Mouse (Mus musculus): ENCODE data around the gene Cfap100.

Gene Cfap100

DNA sequence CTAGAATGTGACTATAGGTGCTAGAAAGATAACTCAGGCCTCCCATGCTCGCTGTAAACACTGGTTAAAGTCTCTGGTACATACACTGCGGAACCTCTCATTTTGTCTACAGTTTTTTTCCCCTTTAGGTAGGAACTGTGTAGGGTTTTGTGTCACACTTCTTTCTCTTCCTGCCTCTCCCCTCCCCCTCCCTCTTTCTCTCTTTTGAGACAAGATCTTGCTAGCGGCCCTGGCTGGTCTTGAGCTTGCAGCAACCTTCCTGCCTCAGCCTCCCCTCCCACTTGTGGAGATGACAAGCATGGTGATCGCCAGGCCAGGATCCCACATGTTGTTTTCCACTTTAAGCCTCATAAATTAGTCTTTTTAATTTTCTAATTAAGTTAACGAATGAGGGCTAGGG, 25.2 kb upstream of the Cfap100 start:
- DNase-seq: no peak

DNA sequence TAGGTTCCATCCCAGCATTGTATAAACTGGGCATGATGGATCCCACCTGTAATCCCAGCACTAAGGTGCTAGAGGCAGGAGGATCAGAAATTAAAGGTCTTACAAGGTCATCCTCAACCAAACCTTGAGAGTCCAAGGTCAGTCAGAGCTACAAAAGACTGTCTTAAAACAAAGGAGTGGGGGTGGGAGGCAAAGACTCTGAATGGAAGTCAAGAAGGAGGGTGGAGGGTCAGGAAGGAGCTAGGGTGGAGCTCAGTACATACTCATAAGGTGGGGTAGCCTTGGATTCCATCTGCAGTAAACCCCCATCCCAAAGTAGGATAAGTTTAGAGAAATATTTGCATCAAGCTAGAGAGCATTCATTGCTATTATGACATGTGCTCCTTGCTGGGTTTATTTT, 24.0 kb upstream of the Cfap100 start:
- DNase-seq: no peak

DNA sequence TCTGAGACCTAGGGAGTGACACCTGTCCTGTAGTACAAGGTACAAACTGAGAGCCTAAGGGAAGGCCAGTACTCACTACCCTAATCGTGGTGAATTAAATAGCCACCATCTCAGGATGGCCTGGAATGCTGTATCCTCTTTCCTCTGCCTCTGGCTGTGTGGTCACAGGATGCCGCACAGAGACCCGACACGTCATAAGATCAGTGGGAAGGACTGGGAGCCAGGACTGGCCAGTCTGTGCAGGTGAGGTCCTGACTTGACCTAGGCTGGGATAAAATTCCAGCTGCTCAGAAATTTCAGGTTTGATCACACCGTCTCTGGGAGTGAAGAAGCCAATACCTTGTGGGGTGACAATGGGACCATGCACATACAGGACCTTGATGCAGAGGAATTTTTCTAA, 22.9 kb upstream of the Cfap100 start:
- DNase-seq: no peak

DNA sequence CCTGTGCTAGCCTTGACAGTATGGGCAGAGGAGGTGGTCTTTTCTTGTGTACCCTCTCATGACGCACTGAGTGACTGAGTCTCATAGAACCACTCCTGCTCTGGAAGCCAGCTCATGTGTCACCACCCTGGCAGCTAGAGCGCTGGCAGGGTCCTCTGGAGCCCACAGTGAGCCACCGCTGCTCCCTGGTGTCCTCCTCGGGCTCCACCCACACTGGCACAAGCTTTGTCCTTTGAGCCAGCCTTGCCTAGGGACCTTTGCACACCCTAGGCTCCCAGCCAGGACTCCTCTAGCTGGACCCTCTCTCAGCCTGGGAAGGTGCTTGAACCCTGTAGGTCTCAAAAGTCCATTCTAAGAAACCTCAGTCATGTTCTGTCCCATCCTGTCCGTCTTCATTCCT, 22.1 kb upstream of the Cfap100 start:
- DNase-seq: peak; percentile 45 to 70

DNA sequence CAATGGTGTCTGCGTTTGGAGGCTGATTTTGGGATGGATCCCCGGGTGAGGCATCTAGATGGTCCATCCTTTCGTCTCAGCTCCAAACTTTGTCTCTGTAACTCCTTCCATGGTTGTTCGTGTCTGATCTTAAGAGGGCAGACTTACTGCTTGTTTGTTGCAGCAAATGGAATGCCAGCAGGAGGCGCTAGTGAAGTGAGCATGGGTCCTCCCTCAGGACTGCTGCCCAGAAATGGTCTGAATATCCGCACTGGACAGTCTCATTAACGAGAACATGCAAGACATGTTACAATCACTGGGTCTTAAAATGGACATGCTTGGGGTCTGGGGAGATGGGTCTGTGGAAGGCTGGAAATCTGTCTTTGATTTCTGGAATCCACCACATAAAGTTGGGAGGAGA, 21.6 kb upstream of the Cfap100 start:
- peak; percentile 83 to 88 for DNase-seq

DNA sequence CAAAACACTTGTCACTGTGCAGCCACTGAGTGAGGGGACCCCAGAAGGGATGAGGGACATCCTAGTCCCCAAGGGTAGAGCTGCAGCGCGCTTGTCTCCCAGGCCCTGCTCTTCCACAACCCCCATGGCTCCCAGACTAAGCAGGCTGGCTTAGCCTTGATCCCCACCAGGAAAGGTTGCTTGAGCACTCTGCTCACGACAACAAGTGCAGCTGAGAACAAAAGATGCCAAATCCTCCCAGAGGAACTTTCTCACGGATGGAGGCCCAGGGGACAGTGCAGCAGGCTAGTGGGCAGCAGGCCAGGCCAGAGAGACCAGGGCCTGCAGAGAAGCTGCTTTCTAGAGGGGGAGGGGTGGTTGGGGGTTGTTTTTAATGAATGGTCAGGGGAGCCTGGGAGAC, 18.3 kb upstream of the Cfap100 start:
- DNase-seq: no peak

DNA sequence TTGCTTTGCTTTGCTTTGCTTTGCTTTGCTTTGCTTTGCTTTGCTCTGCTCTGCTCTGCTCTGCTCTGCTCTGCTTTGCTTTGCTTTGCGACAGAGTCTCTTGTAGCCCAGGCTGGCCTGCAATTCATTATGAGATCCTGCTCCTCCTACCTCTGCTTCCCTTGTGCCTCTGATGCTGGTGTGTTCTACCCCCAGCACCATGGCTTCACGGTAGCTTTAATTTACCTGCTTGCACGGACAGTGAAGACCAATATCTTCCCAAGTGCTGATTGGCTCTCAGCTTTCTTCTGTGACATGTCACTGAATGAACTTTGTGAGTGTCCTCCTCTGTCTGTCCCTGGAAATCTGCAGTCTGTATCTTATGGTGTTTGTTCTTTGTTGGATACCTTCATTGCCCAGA, 8.4 kb upstream of the Cfap100 start:
- DNase-seq: no peak

DNA sequence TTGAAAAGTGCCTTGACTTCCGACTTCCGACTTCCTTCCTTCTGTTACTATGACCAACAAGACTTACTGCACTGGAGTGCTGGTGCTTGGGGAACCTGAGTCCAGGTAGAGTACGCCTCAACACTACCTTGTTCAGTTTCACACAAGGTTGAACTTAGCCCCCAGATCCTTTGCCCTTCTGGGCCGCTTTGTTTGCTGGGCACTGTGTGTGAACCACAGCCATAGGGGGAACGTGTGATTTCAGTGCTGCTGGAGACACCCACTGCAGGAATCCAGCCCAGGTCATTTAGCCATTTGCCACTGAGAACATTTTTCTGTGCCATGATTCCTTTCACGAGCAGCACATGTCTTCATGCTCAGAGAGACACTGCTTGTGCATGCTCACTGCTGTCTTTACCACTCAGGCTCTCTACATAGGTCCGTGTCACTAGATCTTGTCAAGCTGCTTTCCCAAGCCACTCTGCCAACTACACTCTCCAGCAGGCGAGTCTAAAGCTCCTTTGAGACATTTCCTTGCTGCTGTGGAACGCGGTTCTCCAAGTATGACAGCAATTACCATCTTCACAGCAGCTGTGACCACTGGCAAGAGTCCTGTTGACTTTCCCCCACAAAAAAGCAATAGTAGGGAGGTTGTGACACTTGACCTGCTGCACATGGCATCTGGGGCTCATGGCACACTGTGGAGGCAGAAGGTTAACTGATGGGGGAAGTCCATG, 7.8 kb upstream of the Cfap100 start:
- DNase-seq: peak; percentile 47 to 78

DNA sequence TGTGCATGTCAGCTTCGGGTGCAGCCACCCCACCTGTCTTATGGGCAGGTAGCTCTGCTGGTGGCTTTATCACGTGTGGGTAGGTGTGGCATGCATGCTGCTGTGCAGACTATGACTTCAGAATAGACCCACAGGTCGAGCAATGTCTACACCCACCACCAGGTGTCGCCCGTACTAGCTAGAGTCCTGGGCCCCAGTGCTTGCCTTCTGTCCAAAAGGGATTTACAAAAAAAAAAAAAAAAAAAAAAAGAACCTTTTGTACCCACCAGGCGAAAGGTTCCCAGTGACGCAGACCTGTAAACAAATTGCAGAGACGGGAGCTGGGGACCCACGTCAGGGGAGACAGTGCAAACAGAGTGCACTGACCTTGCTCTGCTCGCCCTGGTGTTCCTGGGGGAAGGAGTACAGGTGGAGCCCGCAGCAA, 6.6 kb upstream of the Cfap100 start:
- DNase-seq: peak; percentile 83

DNA sequence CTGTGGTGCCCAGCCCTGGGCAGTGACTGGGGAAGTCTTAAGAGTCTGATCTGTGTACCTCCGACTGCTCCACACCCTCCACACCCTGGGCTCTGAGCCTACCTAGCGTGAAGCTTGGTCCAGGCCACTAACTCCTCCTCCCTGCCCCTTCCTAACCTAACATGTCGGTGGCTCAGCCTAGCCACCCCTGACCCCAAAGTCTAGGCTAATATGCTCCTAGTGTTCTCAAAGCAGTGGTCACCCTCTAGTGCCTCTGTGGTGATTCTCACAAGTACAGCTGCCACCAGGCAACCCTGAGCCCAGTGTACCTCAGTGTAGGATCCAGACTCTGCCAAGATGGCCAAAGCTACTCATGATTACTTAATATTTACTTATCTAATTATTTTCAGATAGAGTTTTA, 6.1 kb upstream of the Cfap100 start:
- DNase-seq: no peak

DNA sequence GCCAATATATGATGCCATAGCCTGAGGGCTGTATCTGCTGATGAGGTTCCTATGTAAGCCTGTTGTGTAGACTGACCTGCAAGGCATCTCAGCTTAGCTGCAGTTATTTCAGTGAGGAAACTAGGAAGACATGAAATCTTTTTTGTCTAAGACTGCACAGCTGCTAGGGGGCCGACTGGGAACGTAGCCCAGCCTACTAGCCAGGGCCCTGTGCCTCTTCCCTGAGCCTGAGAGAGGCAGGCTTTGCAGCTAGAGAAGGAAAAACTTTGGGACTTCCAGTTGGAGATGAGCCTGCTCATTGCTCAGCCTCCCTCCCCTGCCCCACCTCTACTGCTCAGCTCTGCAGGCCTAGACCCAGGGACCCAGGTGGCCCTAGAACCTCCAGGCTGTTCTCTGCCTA, 2.9 kb upstream of the Cfap100 start:
- peak in 1 of 2 experiments; percentile 56 for DNase-seq

DNA sequence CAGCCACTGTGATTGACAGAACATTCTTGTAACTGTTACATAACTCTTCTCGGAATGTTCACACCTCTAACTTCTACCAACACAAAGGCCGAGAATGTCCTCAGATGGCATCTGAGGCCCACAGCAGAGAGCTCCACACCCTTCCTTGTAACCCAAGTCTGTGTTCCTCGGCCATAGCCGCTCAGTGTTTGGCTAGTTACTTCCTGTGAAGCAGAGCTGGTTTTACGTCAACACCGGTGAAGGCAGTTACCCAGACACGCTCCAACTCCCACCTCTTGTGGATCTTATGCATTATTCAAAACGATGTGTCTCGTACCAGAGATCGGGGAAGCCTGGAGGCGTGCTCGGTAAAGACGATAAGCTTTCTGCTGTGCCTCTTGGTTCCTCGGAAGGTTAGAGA, 1.3 kb upstream of the Cfap100 start:
- DNase-seq: no peak

DNA sequence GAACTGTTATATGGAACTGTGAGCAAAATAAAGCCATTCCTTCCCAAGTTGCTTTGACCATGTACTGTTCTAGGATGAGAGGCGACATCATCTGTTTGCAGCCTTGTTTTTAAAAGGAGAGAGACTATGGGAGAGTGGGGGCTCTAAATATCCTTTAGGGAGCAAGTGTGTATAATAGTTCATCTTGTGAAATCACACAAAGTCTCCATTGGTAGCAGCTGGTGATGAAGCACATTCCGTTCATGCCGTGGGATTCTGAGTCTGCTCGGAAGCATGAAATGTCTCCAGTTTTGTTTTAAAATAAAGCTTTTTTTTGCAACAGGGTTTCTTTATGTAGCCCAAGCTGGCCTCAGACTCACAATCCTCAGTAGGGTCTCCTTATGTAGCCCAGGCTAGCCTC, 2.6 kb downstream of the Cfap100 start:
- DNase-seq: no peak

DNA sequence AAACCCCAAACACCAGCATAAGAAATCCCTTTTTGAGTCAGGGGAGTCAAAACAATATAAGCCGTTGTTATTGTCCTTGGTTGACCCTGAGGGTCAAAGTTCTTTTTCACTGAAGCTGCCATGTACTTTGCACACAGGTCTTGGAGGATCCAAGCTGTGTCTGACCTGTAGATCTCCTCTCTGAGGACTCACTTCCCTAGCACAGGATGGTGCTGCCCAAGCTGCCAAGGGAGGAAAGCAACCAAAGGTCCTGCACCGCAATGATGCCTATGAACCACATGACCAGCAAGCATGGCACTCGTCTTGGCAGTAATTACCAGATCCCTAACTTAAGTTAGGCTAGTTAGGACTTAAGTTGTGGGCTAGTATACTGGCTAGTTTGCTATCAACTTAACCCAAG, 3.2 kb downstream of the Cfap100 start:
- no peak for DNase-seq

DNA sequence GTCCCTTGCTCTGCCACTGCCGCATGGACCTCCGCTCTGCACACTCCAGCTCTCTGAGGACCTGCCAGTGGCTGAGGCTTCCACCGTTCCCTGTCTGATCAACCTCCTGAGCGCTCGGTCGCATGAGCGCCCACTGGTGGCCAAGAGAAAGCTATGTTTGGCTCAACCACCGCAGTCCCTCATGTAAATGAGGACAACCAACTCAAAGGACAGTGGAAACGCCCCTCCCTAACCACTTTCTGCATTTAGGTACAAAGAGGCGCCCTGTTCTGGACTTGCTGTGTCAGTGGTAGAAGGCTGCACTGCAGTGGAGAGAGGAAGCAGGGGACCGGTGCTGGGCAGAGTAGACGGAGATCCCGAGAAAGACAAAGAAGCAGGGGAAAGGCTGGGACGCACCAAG, 6.0 kb downstream of the Cfap100 start:
- peak; percentile 83 to 85 for DNase-seq

DNA sequence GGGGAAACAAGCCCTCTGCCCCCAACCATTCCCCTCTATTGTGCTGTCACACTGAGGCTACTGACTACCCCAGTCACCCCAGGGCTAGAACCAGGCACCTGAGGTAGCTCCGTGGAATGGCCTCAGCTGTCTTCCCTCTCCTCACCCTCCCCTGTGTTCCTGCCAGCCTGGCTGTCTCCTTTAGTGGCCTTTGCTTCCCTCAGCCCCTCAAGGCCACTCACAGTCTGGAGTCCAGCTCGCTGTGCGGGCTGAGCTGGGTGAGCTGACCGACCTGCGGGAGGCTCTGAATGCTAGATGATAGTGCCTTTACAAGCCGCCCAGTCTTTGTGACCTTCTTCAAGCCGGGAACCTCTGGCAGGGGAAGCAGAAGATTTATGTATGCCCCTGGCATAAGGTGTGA, 16.7 kb downstream of the Cfap100 start:
- DNase-seq: peak in 1 of 2 experiments; percentile 15

DNA sequence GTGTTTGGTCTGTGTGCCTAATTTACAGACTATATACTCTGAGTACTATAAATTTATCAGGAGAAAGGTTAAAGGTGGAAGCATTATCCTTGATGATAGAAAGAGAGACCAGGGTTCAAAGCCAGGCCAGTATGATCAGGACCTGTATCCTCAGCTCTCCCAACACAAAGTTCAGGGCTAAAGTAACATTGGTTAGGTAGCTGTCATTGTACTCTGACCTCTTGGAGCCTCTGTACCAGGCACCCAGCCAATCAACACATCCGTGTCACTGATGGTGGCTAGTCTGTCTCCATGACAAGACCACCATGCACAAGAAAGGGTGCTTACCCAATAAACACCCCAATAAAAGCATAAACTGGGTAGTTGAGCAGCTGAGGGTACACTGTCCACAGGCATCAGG, 17.6 kb downstream of the Cfap100 start:
- DNase-seq: no peak

DNA sequence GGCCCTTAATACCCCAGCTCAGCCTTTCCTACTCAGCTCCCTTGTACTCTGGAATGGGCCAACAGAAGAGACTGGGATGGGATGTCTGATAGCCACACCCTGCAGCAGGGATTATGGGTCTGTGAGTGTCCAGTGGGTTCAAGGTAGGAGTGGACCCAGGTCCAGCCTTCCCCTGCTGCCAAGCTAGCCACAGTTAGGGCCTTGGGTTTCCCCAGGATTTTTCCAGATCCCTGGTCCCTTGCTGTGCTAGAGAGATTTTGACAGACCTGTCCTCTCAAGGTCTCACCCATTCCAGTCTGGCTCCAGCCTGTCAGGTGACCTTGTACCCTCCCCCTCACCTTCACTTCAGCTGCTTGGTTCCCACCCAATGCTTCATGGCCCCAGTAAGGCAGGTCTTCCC, 20.0 kb downstream of the Cfap100 start:
- no peak for DNase-seq

DNA sequence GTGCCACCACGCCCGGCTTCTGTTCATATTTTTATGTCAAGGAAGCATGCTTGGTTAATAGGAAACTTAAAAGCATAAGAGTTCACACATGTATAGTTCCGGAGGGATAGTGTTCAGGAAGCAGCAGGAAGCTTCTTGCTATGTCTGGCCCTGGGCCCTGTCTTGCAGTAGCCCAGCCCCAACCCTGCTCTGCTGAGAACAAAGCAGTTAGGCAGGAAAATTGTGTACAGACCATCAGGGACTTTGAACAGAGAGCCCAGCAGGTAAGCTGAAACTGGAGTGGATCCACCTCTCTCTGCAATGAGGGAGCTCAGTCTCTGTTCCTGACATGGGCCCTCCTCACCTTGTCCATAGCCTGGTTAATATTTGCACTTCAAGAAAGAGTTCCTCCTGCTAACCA, 31.3 kb downstream of the Cfap100 start:
- DNase-seq: no peak

DNA sequence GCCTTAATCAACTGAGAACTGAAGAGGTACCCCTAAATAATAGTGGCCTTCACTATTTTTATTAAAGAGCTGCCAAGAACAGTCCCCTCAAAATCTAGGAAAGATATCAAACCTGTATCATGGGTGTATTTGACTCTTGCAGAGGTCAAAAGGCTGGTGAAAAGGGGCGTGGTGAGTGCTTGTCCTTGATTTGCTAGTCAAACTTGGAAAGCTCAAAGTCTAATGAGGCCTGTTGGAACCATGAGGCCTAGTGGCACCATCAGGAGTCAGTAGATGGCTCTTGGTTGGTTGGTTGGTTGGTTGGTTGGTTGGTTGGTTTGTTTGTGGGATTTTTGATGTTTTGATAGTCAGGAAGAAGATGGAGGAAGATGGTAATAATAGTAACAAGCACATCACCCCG, 32.8 kb downstream of the Cfap100 start:
- no peak for DNase-seq

DNA sequence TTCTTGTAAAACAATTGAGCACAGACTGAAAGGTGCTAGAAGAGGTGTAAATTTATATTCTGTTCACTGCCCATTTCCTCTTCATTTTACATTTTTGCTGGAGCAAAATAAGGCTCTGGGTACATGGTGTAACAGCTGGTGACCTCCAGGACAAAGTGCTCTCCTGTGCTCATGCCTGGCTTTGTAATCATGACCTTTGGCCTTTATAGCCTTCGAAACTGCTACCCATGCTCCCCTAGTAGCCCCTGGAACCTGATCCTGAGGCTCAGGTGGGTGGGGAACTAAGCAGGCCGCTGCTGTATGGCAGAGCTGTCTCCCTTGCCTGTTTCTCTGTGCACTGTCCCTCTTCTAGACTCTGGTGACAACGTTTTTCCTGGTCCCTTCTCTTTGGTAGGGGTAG, 34.6 kb downstream of the Cfap100 start:
- no peak for DNase-seq

DNA sequence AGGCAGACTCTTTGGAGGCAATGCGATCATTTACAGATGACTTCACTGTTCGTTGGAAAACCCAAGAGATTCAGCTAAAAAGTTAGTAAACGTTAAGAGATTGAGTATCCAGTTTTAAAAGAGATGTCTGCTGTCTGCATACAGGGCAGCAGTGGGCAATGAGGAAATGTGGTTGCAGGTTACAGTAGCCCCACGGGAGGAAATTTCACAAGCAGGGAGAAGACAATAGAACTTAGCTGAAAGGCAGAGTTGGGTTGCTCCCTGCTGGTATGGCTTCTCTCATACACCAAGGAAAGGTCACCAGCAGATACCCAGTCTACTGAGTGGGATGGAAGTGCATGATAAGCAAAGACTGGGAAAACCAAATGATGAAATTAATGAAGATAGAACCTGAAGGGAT, 38.0 kb downstream of the Cfap100 start:
- DNase-seq: no peak

DNA sequence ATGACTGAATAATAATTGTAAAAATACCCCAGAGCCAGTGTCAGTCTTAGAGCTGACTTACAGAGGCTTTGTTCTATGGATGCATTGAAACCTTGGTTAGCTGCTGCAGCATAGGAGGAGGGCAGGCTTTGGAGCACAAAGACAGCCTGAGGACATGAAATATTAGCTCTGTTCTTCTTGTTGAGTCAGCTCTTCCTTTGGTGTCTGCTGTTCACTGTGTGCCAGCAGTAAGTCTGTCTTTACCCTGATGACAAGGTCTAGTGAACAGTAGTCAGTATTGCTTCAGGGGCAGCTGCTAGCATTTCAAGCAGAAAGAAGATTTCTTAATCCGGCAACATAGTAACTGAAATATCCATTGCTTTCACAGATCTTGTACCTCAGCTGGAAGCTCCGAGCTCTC, 47.1 kb downstream of the Cfap100 start:
- no peak for DNase-seq

DNA sequence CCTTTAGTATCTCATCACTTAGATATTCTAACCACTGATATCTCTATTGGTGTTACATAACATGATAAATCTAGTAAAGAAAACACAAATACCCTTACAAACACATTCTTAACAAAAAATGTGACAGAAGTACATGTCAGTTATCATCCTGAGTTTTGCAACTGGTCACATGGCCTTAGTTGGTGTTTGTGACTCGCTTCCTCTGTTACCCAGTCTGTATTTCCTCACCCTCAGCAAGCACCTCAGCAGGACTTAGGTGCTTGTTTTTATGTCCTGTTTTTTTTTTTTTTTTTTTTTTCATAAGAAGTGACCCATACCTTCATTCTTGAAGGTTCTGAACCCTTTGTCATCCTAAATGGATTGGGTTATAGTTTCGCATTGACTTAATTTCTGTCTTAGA, 50.9 kb downstream of the Cfap100 start:
- DNase-seq: no peak

DNA sequence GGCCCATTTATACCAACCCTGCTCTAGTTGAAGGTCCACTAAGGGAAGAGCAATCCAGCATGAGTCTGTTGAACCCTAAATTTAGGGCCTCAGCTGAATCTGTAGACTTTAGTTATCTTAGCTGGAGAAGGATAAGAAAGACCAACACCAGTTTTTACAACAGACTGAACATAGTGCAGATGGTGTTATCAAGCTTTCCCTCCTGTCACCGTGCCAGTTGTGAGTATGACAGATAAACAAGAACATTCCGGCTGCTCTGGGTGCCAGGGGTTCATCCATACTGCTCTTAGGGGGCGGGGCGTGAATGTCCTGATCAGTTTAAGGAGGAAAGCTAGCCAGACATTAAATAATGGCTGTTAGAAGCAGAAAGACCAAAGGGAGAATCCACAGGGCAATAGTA, 54.0 kb downstream of the Cfap100 start:
- peak; percentile 36 to 60 for DNase-seq

Measured in lung, postnatal 4 days (tissue).